Mouse (Mus musculus): ENCODE measurements around the gene Atmin. TPM values are rescaled to one million over a fixed set of nuclear protein-coding genes. Genes with fewer than 3 reads are reported as not detected.

Atmin gene
- polyA plus RNA-seq, 1 experiment from 2014 or later = 8.7 TPM

DNA sequence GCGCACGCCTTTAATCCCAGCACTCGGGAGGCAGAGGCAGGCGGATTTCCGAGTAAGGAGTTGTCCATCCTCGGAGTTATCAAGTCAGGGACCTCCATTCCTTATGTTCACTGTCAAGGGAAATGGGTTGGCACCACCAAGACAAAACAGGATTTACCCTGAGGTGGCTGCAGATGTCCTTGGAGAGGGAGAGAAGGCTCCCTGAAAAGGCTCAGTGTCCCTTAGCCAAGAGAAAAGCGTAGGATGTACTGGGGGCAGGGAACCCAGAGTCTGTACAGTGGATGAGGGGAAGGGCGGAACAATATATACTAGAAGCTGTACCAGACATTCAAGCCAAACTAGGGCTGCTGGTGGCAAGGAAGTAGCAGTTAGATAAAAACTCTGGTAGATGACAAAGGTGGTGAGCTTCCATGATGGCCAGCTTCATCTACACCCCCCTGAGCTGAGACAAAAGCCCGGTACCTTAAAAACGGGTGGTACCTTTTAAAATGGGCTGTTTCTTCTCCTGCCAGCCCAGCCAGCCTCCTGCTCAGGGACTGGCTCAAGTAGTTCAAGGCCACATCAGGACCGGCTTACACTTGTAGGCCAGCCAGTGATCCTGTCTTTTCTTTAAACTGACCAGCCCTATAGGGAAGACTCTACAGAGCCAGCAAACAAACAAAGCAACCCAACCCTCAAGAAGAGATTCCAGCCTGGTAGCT, 51.0 kb downstream of the Atmin start:
- peak overlapping the region; percentile 90 for H3K4me2 ChIP-seq (replicated peaks; ENCODE audit: low read depth, low read length)

More for the DNA sequence above, 51.0 kb downstream of the Atmin start:
- Histone ChIP-seq H3K4me1 (ENCODE audit: insufficient read depth, low read depth, low read length) (0 out of 2 replicates have a peak, but pooled peaks cover 3% of the 10 kb centered on the region), H3K27me3 (replicated peaks; ENCODE audit: insufficient read depth, low read length) (no peaks in the 10 kb centered on the region), H3K4me3 (ENCODE audit: low read depth, low read length) (peak overlapping the region; percentile 46), H3K36me3 (ENCODE audit: insufficient read depth, low read length) (no peaks in the 10 kb centered on the region), H3K9me3 (ENCODE audit: low read length) (no peaks in the 10 kb centered on the region), H3K27ac (ENCODE audit: low read length) (no peak overlapping the region), H3K9ac (replicated peaks; ENCODE audit: low read depth) (no peak overlapping the region)
- DNase-seq (ENCODE audit: low spot score) (no peak), ATAC-seq (no peak)
- WGBS = 59% methylated on average over 11 of the region's 11 CpGs
- no peak for TF ChIP-seq EP300 (IDR thresholded peaks at IDR 0.05)

Other genes starting within 250 kb of the Atmin start
- gene Cdyl2, start 210.4 kb upstream of the Atmin start, polyA plus RNA-seq (2015; fragmentation: Nextera tagmentation; extraction: Ambion mirVana) = 11.1 and 11.7 TPM in 2 replicates
- 28.6 and 36.6 TPM in 2 replicates for gene Cmc2, start 21.9 kb upstream of the Atmin start, polyA plus RNA-seq (2015; fragmentation: Nextera tagmentation; extraction: Ambion mirVana)
- gene Cenpn, start 21.7 kb upstream of the Atmin start, polyA plus RNA-seq (2015; fragmentation: Nextera tagmentation; extraction: Ambion mirVana) = 2.7 and 3.7 TPM in 2 replicates
- gene 1700030J22Rik, start 35.6 kb downstream of the Atmin start, polyA plus RNA-seq (2015; fragmentation: Nextera tagmentation; extraction: Ambion mirVana) = 2.6 TPM in 2 replicates
- gene Gcsh, start 50.1 kb downstream of the Atmin start, polyA plus RNA-seq (2015; fragmentation: Nextera tagmentation; extraction: Ambion mirVana) = 40.1 and 47.2 TPM in 2 replicates
- gene Pkd1l2, start 139.1 kb downstream of the Atmin start, polyA plus RNA-seq (2015; fragmentation: Nextera tagmentation; extraction: Ambion mirVana) = 0.06 TPM in 1 of 2 replicates, not detected in the other
- 0.10 TPM in 1 of 2 replicates, not detected in the other for gene Bco1, start 152.5 kb downstream of the Atmin start, polyA plus RNA-seq (2015; fragmentation: Nextera tagmentation; extraction: Ambion mirVana)
- 3.3 and 4.2 TPM in 2 replicates for gene Gan, start 214.7 kb downstream of the Atmin start, polyA plus RNA-seq (2015; fragmentation: Nextera tagmentation; extraction: Ambion mirVana)